Mouse (Mus musculus) MEL (cell line): ENCODE data around the gene Vrk3. TPM values are rescaled to one million over a fixed set of nuclear protein-coding genes. Genes with fewer than 3 reads are reported as not detected.

Experiments used
- DNase-seq: peaks from one replicate; pipeline ENCODE4 v3.0.0; 2011; ENCODE audit warnings: low read depth, low spot score
- H3K27ac ChIP-seq: 2 replicates; pipeline ENCODE4 v1.5.1; 2012; ENCODE audit warnings: low read depth, mild to moderate bottlenecking, control low read depth, low read length, moderate library complexity; ENCODE audit not compliant: control insufficient read depth
- H3K27me3 ChIP-seq, 2 experiments: fragments of 150-350 bp in 1 of 2; sonication (generic) in 1 of 2; 2 replicates each; pipeline ENCODE4 v1.6.1; 2012; ENCODE audit warnings: low read length in 2 of 2, mild to moderate bottlenecking in 2 of 2, improper control_type of control experiment in 1 of 2, moderate library complexity in 1 of 2; ENCODE audit not compliant: insufficient read depth in 2 of 2, control insufficient read depth in 1 of 2
- H3K36me3 ChIP-seq, 2 experiments: 2 replicates each; pipeline ENCODE4 v1.6.1; 2012 to 2014; ENCODE audit warnings: low read length in 2 of 2, improper control_type of control experiment in 1 of 2, inconsistent platforms in 1 of 2, mild to moderate bottlenecking in 1 of 2; ENCODE audit not compliant: insufficient read depth in 2 of 2, control insufficient read depth in 1 of 2
- H3K4me1 ChIP-seq, 2 experiments: fragments of 150-350 bp in 1 of 2; sonication (generic) in 1 of 2; 2 replicates each; pipeline ENCODE4 v1.6.1; 2012; ENCODE audit warnings: low read length in 2 of 2, improper control_type of control experiment in 1 of 2, mild to moderate bottlenecking in 1 of 2; ENCODE audit not compliant: insufficient read depth in 2 of 2, control insufficient read depth in 1 of 2
- H3K4me3 ChIP-seq, 2 experiments: fragments of 150-350 bp in 1 of 2; sonication (generic) in 1 of 2; 2 replicates each; pipeline ENCODE4 v1.5.1; 2012; ENCODE audit warnings: low read depth in 2 of 2, low read length in 2 of 2, mild to moderate bottlenecking in 2 of 2, moderate library complexity in 2 of 2, control low read depth in 1 of 2, improper control_type of control experiment in 1 of 2; ENCODE audit not compliant: control insufficient read depth in 1 of 2, insufficient read depth in 1 of 2
- H3K79me2 ChIP-seq: 2 replicates; pipeline ENCODE4 v1.6.1; 2012; ENCODE audit warnings: mild to moderate bottlenecking, low read length, moderate library complexity; ENCODE audit not compliant: control insufficient read depth, poor library complexity, insufficient read depth
- H3K9ac ChIP-seq: 2 replicates; pipeline ENCODE4 v1.6.1; 2012; ENCODE audit warnings: low read depth, mild to moderate bottlenecking, control low read depth, low read length, moderate library complexity; ENCODE audit not compliant: control insufficient read depth, poor library complexity, severe bottlenecking
- H3K9me3 ChIP-seq: fragments of 150-350 bp; sonication (generic); replicated peaks from 2 replicates; pipeline ENCODE4 v1.6.1; 2012; ENCODE audit warnings: mild to moderate bottlenecking, low read length, improper control_type of control experiment, moderate library complexity; ENCODE audit not compliant: insufficient read depth
- CHD2 ChIP-seq: IDR thresholded peaks from 2 replicates; pipeline ENCODE4 v1.6.1; 2011; ENCODE audit warnings: low read length, improper control_type of control experiment
- CTCF ChIP-seq, 3 experiments: IDR thresholded peaks in 2 of 3; conservative IDR thresholded peaks in 1 of 3; 2 replicates each; pipeline ENCODE4 v1.5.1; 2011 to 2012; ENCODE audit warnings: low read length in 3 of 3, low read depth in 2 of 3, mild to moderate bottlenecking in 2 of 3, improper control_type of control experiment in 1 of 3, inconsistent platforms in 1 of 3, mixed read lengths in 1 of 3, moderate library complexity in 1 of 3; ENCODE audit not compliant: control insufficient read depth in 1 of 3, insufficient read depth in 1 of 3, poor library complexity in 1 of 3, severe bottlenecking in 1 of 3
- ELF1 ChIP-seq: IDR thresholded peaks from 2 replicates; pipeline ENCODE4 v1.6.1; 2014; ENCODE audit warnings: low read depth, mild to moderate bottlenecking, inconsistent platforms, low read length, improper control_type of control experiment, moderate library complexity
- GATA1 ChIP-seq: IDR thresholded peaks from 2 replicates; pipeline ENCODE4 v1.6.1; 2011; ENCODE audit warnings: low read depth, low read length, improper control_type of control experiment
- JUND ChIP-seq: IDR thresholded peaks from 2 replicates; pipeline ENCODE4 v1.6.1; 2011; ENCODE audit warnings: low read depth, mild to moderate bottlenecking, improper control_type of control experiment, low read length
- MAFK ChIP-seq: IDR thresholded peaks from 2 replicates; pipeline ENCODE4 v1.6.1; 2011; ENCODE audit warnings: low read depth, mild to moderate bottlenecking, low read length, improper control_type of control experiment, borderline replicate concordance
- MAX ChIP-seq: IDR thresholded peaks from 2 replicates; pipeline ENCODE4 v1.6.1; 2011; ENCODE audit warnings: low read length, improper control_type of control experiment
- MAZ ChIP-seq: IDR thresholded peaks from 2 replicates; pipeline ENCODE4 v1.6.1; 2012; ENCODE audit warnings: low read depth, mild to moderate bottlenecking, inconsistent platforms, low read length, improper control_type of control experiment
- MEF2A ChIP-seq: IDR thresholded peaks from 2 replicates; pipeline ENCODE4 v1.6.1; 2014; ENCODE audit warnings: low read depth, mild to moderate bottlenecking, inconsistent platforms, low read length, improper control_type of control experiment; ENCODE audit not compliant: poor library complexity, insufficient replicate concordance, severe bottlenecking; ENCODE audit errors: extremely low read depth
- MXI1 ChIP-seq: IDR thresholded peaks from 2 replicates; pipeline ENCODE4 v1.6.1; 2011; ENCODE audit warnings: mild to moderate bottlenecking, low read depth, low read length, improper control_type of control experiment
- MYB ChIP-seq: IDR thresholded peaks from 2 replicates; pipeline ENCODE4 v1.6.1; 2011; ENCODE audit warnings: mild to moderate bottlenecking, low read depth, low read length, improper control_type of control experiment
- NELFE ChIP-seq: IDR thresholded peaks from 2 replicates; pipeline ENCODE4 v1.6.1; 2011; ENCODE audit warnings: low read depth, low read length, improper control_type of control experiment
- POLR2A ChIP-seq, 2 experiments: IDR thresholded peaks; 2 replicates each; pipeline ENCODE4 v1.6.1; 2011 to 2012; ENCODE audit warnings: low read length in 2 of 2, mild to moderate bottlenecking in 2 of 2, control low read depth in 1 of 2, improper control_type of control experiment in 1 of 2, low read depth in 1 of 2, moderate library complexity in 1 of 2; ENCODE audit not compliant: control insufficient read depth in 1 of 2, insufficient read depth in 1 of 2, poor library complexity in 1 of 2
- POLR2AphosphoS5 ChIP-seq: IDR thresholded peaks from 2 replicates; pipeline ENCODE4 v1.6.1; 2012; ENCODE audit warnings: low read depth, borderline replicate concordance, mild to moderate bottlenecking, inconsistent platforms, low read length, moderate library complexity, mixed read lengths
- RAD21 ChIP-seq: IDR thresholded peaks from 2 replicates; pipeline ENCODE4 v1.6.1; 2011; ENCODE audit warnings: mild to moderate bottlenecking, low read depth, low read length, improper control_type of control experiment
- RCOR1 ChIP-seq: IDR thresholded peaks from 2 replicates; pipeline ENCODE4 v1.6.1; 2012; ENCODE audit warnings: low read depth, mild to moderate bottlenecking, inconsistent platforms, low read length, improper control_type of control experiment
- SMC3 ChIP-seq: IDR thresholded peaks from 2 replicates; pipeline ENCODE4 v1.6.1; 2011; ENCODE audit warnings: low read depth, low read length, improper control_type of control experiment
- TBP ChIP-seq: IDR thresholded peaks from 2 replicates; pipeline ENCODE4 v1.8.0; 2011; ENCODE audit warnings: low read depth, low read length, improper control_type of control experiment
- TCF12 ChIP-seq: IDR thresholded peaks from 2 replicates; pipeline ENCODE4 v1.6.1; 2014; ENCODE audit warnings: low read depth, mild to moderate bottlenecking, inconsistent platforms, low read length, improper control_type of control experiment, moderate library complexity
- UBTF ChIP-seq: IDR thresholded peaks from 2 replicates; pipeline ENCODE4 v1.6.1; 2012; ENCODE audit warnings: low read depth, mild to moderate bottlenecking, inconsistent platforms, low read length, improper control_type of control experiment, moderate library complexity, borderline replicate concordance; ENCODE audit not compliant: insufficient read depth
- USF1 ChIP-seq: IDR thresholded peaks from 2 replicates; pipeline ENCODE4 v1.6.1; 2014; ENCODE audit warnings: low read depth, mild to moderate bottlenecking, inconsistent platforms, low read length, improper control_type of control experiment, moderate library complexity
- ZKSCAN1 ChIP-seq: IDR thresholded peaks from 2 replicates; pipeline ENCODE4 v1.6.1; 2012; ENCODE audit warnings: low read depth, mild to moderate bottlenecking, inconsistent platforms, low read length, improper control_type of control experiment, moderate library complexity
- polyA plus RNA-seq, 2 experiments: library from polyadenylated mRNA; stranded (reverse) in 1 of 2; unstranded in 1 of 2; fragments of >175 nt in 1 of 2; fragments of >200 nt in 1 of 2; gene quantifications; 2 replicates each; pipeline versions ENCODE4 v1.2.1 to v1.2.4; 2012; ENCODE audit warnings: low replicate concordance in 2 of 2, low read depth in 1 of 2; ENCODE audit not compliant: insufficient read length in 2 of 2, insufficient read depth in 1 of 2, missing spikeins in 1 of 2
- total RNA-seq: library from RNA; depleted of rRNA; stranded (reverse); fragments of 300-350 nt; gene quantifications from 2 replicates; pipeline ENCODE4 v1.2.3, GENCODE M21; 2012; rRNA removed

Gene Vrk3
- total and polyA plus RNA-seq, 3 experiments, result 24.9 to 55.6 TPM; not detected in 1

- Histone ChIP-seq H3K36me3 (peaks cover 31 to 41% of the 10 kb centered on the region in 2 experiments), H3K4me3 (no peak overlapping the region), H3K9ac (no peak overlapping the region), H3K79me2 (peaks cover 96% of the 10 kb centered on the region), H3K4me1 (peaks cover 28 to 34% of the 10 kb centered on the region in 2 experiments), H3K27ac (no peak overlapping the region), H3K27me3 (no peaks in the 10 kb centered on the region), H3K9me3 (no peaks in the 10 kb centered on the region)
- no peak for TF ChIP-seq MYB
- no peak for TF ChIP-seq MAZ
- TF ChIP-seq SMC3, result peak; percentile 37
- no peak for TF ChIP-seq ELF1
- TF ChIP-seq RAD21, result peak; percentile 24
- no peak for TF ChIP-seq CHD2
- TF ChIP-seq POLR2AphosphoS5, result no peak
- TF ChIP-seq USF1, result no peak
- no peak for TF ChIP-seq TBP
- TF ChIP-seq ZKSCAN1, result no peak
- peak; percentile 14; the same call in 1 of the 2 replicates for TF ChIP-seq MXI1
- peak; percentile 67 to 82 (median 75) for TF ChIP-seq CTCF (IDR thresholded peaks at IDR 0.05 in 2 of 3, conservative IDR thresholded peaks at IDR 0.05 in 1 of 3; ENCODE audit: control insufficient read depth in 1 of 3, insufficient read depth in 1 of 3, low read depth in 2 of 3, low read length in 3 of 3, poor library complexity in 1 of 3, severe bottlenecking in 1 of 3)
- TF ChIP-seq MEF2A, result no peak
- DNase-seq, result peak; percentile 76
Measured at GRCm38 (mm10) chr7:44824872-44825271, 76.7 kb downstream of the Vrk3 start.

GRCm38 (mm10) chr7:44826771-44827170, 78.6 kb downstream of the Vrk3 start:
- Histone ChIP-seq H3K27me3 (no peaks in the 10 kb centered on the region), H3K79me2 (peaks cover 83% of the 10 kb centered on the region), H3K9ac (no peak overlapping the region), H3K36me3 (peaks cover 22 to 31% of the 10 kb centered on the region in 2 experiments), H3K4me1 (peaks cover 14 to 16% of the 10 kb centered on the region in 2 experiments), H3K9me3 (no peaks in the 10 kb centered on the region), H3K27ac (no peak overlapping the region), H3K4me3 (no peak overlapping the region)
- TF ChIP-seq TCF12 (no peak), NELFE (no peak), RCOR1 (no peak), GATA1 (no peak), UBTF (no peak), MAX (no peak), MAFK (no peak), POLR2A (IDR thresholded peaks at IDR 0.05; ENCODE audit: control insufficient read depth in 1 of 2, insufficient read depth in 1 of 2, low read depth in 1 of 2, low read length in 2 of 2, poor library complexity in 1 of 2) (no peak), TBP (no peak), JUND (no peak), CTCF (IDR thresholded peaks at IDR 0.05 in 2 of 3, conservative IDR thresholded peaks at IDR 0.05 in 1 of 3; ENCODE audit: control insufficient read depth in 1 of 3, insufficient read depth in 1 of 3, low read depth in 2 of 3, low read length in 3 of 3, poor library complexity in 1 of 3, severe bottlenecking in 1 of 3) (no peak)
- DNase-seq, result no peak

Other genes starting within 250 kb of the Vrk3 start
- not detected in 2 replicates for gene Mybpc2, start 223.8 kb upstream of the Vrk3 start, total RNA-seq
- not detected for gene Mybpc2, start 223.8 kb upstream of the Vrk3 start, polyA plus RNA-seq
- gene Spib, start 216.3 kb upstream of the Vrk3 start, total RNA-seq, result 0.04 and 0.10 TPM in 2 replicates
- gene Spib, start 216.3 kb upstream of the Vrk3 start, polyA plus RNA-seq, result under 1 TPM in 1 of 2 experiments, not detected in 1; 0.13 TPM
- gene Pold1, start 199.6 kb upstream of the Vrk3 start, total RNA-seq, result 82.6 and 87.8 TPM in 2 replicates
- gene Pold1, start 199.6 kb upstream of the Vrk3 start, polyA plus RNA-seq, result 100 to 1,000 TPM in 1 of 2 experiments, not detected in 1; 104 TPM
- gene Nr1h2, start 194.5 kb upstream of the Vrk3 start, total RNA-seq, result 42.3 and 49.7 TPM in 2 replicates
- gene Nr1h2, start 194.5 kb upstream of the Vrk3 start, polyA plus RNA-seq, result 10 to 100 TPM in 1 of 2 experiments, not detected in 1; 82.3 TPM
- gene Napsa, start 176.0 kb upstream of the Vrk3 start, total RNA-seq, result 0.23 TPM in 1 of 2 replicates, not detected in the other
- gene Napsa, start 176.0 kb upstream of the Vrk3 start, polyA plus RNA-seq, result under 1 TPM in 1 of 2 experiments, not detected in 1; 0.33 TPM
- not detected in 2 replicates for gene Kcnc3, start 157.7 kb upstream of the Vrk3 start, total RNA-seq
- gene Kcnc3, start 157.7 kb upstream of the Vrk3 start, polyA plus RNA-seq, result not detected
- under 0.01 and 0.07 TPM in 2 replicates for gene Myh14, start 77.6 kb upstream of the Vrk3 start, total RNA-seq
- gene Myh14, start 77.6 kb upstream of the Vrk3 start, polyA plus RNA-seq, result under 1 TPM in 1 of 2 experiments, not detected in 1; 0.08 TPM
- not detected in 2 replicates for gene Izumo2, start 39.7 kb upstream of the Vrk3 start, total RNA-seq
- not detected for gene Izumo2, start 39.7 kb upstream of the Vrk3 start, polyA plus RNA-seq
- 0.65 and 1.3 TPM in 2 replicates for gene Zfp473, start 2.6 kb downstream of the Vrk3 start, total RNA-seq
- under 1 TPM in 1 of 2 experiments, not detected in 1; 0.96 TPM for gene Zfp473, start 2.6 kb downstream of the Vrk3 start, polyA plus RNA-seq
- gene Nup62, start 67.7 kb downstream of the Vrk3 start, total RNA-seq, result 136 and 137 TPM in 2 replicates
- gene Nup62, start 67.7 kb downstream of the Vrk3 start, polyA plus RNA-seq, result 100 to 1,000 TPM in 1 of 2 experiments, not detected in 1; 235 TPM
- 0.73 and 0.92 TPM in 2 replicates for gene Il4i1, start 68.0 kb downstream of the Vrk3 start, total RNA-seq
- under 1 TPM in 1 of 2 experiments, not detected in 1; 0.54 TPM for gene Il4i1, start 68.0 kb downstream of the Vrk3 start, polyA plus RNA-seq
- 17.6 and 19.6 TPM in 2 replicates for gene Atf5, start 68.2 kb downstream of the Vrk3 start, total RNA-seq
- gene Atf5, start 68.2 kb downstream of the Vrk3 start, polyA plus RNA-seq, result 10 to 100 TPM in 1 of 2 experiments, not detected in 1; 95.5 TPM
- gene Akt1s1, start 100.6 kb downstream of the Vrk3 start, total RNA-seq, result 32.0 and 37.3 TPM in 2 replicates
- gene Akt1s1, start 100.6 kb downstream of the Vrk3 start, polyA plus RNA-seq, result 10 to 100 TPM in 1 of 2 experiments, not detected in 1; 71.8 TPM
- 16.7 and 16.9 TPM in 2 replicates for gene Tbc1d17, start 100.7 kb downstream of the Vrk3 start, total RNA-seq
- gene Tbc1d17, start 100.7 kb downstream of the Vrk3 start, polyA plus RNA-seq, result 10 to 100 TPM in 1 of 2 experiments, not detected in 1; 29.5 TPM
- gene Pnkp, start 108.7 kb downstream of the Vrk3 start, total RNA-seq, result 39.3 and 49.9 TPM in 2 replicates
- 10 to 100 TPM in 1 of 2 experiments, not detected in 1; 45.6 TPM for gene Pnkp, start 108.7 kb downstream of the Vrk3 start, polyA plus RNA-seq
- gene Ptov1, start 121.4 kb downstream of the Vrk3 start, total RNA-seq, result 44.1 and 46.4 TPM in 2 replicates
- 100 to 1,000 TPM in 1 of 2 experiments, not detected in 1; 168 TPM for gene Ptov1, start 121.4 kb downstream of the Vrk3 start, polyA plus RNA-seq
- 50.5 and 53.9 TPM in 2 replicates for gene Med25, start 144.3 kb downstream of the Vrk3 start, total RNA-seq
- gene Med25, start 144.3 kb downstream of the Vrk3 start, polyA plus RNA-seq, result 100 to 1,000 TPM in 1 of 2 experiments, not detected in 1; 118 TPM
- gene Fuz, start 147.7 kb downstream of the Vrk3 start, total RNA-seq, result 6.8 and 9.4 TPM in 2 replicates
- 10 to 100 TPM in 1 of 2 experiments, not detected in 1; 18.1 TPM for gene Fuz, start 147.7 kb downstream of the Vrk3 start, polyA plus RNA-seq
- gene Ap2a1, start 181.1 kb downstream of the Vrk3 start, total RNA-seq, result 54.0 and 54.4 TPM in 2 replicates
- gene Ap2a1, start 181.1 kb downstream of the Vrk3 start, polyA plus RNA-seq, result 100 to 1,000 TPM in 1 of 2 experiments, 10 to 100 TPM in 1; 73.1 to 107 TPM
- gene Tsks, start 194.8 kb downstream of the Vrk3 start, total RNA-seq, result 0.10 TPM in 1 of 2 replicates, not detected in the other
- under 1 TPM in 1 of 2 experiments, not detected in 1; 0.08 TPM for gene Tsks, start 194.8 kb downstream of the Vrk3 start, polyA plus RNA-seq
- gene Cpt1c, start 226.4 kb downstream of the Vrk3 start, total RNA-seq, result 0.20 and 0.35 TPM in 2 replicates
- under 1 TPM in 1 of 2 experiments, not detected in 1; 0.81 TPM for gene Cpt1c, start 226.4 kb downstream of the Vrk3 start, polyA plus RNA-seq
- 317 and 339 TPM in 2 replicates for gene Prmt1, start 238.2 kb downstream of the Vrk3 start, total RNA-seq
- gene Prmt1, start 238.2 kb downstream of the Vrk3 start, polyA plus RNA-seq, result 100 to 1,000 TPM; 254 to 715 TPM
- gene Irf3, start 249.2 kb downstream of the Vrk3 start, total RNA-seq, result 78.6 and 83.4 TPM in 2 replicates
- 10 to 100 TPM in 1 of 2 experiments, not detected in 1; 82.1 TPM for gene Irf3, start 249.2 kb downstream of the Vrk3 start, polyA plus RNA-seq